Mouse (Mus musculus) adrenal gland, adult 2 months (tissue): ENCODE measurements around the gene Sh3rf3. TPM values are rescaled to one million over a fixed set of nuclear protein-coding genes. Genes with fewer than 3 reads are reported as not detected.
A peak's percentile ranks its signal among the peaks of the same experiment; 100 is the strongest.

Experiments
- DNase-seq: peaks from one replicate; pipeline ENCODE4 v3.0.0; 2021
- polyA plus RNA-seq: library from polyadenylated mRNA; depleted of rRNA; stranded (reverse); fragments of >200 nt; gene quantifications from 2 replicates; pipeline ENCODE4 v1.2.3, GENCODE M21; 2012
- total RNA-seq, 2 experiments: library from RNA; stranded (reverse); gene quantifications; 2 replicates each; pipeline ENCODE4 v1.2.3; 2021

The Sh3rf3 gene
- total and polyA plus RNA-seq, 3 experiments = 1.0 to 2.5 (median 1.9) TPM

DNA sequence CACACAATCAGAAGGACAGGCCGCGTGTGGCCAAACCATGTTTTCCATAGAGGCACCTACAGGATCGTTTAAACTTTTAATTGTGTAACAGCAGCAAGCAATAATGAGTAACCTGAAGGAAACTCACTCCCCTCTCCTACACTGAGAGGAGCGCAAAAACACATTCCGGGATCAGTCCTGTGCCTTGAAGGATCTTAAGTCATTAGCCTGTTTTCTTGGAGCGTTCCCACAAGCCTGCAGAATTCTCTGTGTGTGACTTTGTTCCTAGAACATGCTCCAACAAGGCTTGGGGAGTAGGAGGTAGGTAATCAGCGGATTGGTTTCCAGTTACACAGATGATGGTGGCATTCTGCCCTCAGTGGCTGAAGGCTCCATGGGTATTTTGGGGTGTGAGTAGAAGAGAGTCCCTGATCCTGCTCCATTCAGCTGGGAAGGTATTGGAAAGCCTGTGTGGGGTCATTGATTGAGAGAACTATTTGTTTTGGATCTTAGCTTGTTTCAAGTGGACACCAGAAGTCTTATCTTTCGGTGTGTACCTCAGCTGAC is 108.6 kb downstream of the Sh3rf3 start:
- DNase-seq = no peak

DNA sequence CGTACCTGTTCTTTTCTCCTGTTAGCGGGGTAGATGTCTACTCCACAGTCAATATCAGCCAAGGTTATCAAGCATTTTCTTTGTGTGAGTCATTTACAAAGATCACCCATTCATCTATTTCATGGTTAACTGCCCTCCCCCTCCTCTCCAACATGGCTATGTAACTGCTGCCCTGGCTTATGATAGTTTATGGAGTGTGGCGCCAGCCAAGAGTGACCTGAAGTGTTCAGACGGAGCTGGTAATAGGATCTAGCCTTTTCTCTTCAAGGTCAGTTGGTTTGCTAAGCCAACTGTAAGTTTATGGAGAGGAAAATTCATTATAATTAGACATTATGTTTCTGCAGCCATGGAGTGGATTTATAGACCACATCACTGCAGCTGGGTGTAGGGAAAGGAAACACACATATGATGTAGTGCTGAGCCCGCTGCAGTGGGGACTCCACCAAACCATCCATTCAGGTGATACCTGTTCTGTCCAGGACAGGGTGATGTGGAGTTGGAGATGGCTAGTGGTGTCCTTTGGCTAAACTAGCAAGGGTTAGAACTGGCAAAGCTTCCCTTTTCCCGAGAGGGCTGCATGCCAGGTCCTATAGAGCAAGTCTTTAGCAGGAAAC is 109.2 kb downstream of the Sh3rf3 start:
- DNase-seq = peak; percentile 3

DNA sequence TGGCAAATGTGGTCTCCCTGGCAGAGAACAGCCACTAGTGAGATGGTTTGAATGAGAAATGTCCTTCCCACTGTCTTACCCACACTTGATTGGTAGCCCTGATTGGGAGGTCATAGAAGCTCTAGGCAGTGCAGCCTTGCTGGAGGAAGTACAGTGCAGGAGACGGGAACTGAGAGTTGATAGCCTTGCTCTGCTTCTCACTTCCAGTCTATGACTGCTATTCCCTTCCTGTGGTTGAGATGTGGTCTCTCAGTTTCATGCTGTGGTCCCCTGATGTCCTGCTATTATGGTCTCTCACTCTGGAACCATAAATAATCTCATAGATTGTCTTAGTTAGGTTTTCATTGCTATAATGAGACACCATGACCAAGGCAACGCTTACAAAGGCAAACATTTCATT is 109.8 kb downstream of the Sh3rf3 start:
- DNase-seq = no peak

DNA sequence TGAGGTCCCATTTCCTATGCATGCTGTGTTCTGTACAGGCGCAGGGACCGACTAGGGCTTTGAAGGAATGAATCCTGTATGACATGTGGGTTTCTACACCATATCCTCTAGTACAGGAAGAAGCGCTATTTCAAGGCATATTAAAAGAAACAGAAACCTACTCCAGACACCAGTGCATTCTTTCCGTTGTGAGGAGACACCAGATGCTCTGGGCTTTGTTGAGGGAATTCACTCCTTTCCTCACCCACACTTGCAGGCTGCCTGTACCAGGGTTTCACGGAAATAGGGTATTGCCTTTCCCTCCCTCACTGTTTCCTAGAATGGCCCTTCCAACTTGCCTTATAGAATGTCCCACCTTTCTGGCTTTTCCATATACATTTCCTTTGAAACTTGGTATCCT is 113.4 kb downstream of the Sh3rf3 start:
- no peak for DNase-seq

DNA sequence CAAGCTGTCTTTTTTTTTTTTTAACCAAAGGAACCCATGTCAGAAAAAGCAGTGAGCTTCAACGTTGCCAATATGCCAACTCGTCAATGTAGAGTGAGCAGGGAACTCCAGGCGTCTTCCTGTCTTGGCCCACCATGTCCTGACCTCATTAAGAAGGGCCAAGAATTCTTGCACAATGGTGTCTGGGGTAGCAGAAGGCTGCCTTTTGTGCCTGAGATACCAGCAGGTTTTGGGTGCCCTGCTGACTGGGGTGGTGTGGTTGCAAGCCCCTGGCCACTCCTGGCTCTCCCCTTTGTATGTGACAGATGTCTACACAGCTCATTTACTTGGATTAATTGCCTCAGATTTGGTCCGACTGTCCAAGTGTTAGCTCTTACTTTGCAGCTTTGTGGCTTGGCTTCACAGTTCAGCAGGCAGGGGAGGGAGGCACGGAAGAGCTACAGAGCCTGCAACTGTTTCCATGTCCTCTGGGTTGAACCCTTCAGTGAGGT is 115.8 kb downstream of the Sh3rf3 start:
- no peak for DNase-seq

DNA sequence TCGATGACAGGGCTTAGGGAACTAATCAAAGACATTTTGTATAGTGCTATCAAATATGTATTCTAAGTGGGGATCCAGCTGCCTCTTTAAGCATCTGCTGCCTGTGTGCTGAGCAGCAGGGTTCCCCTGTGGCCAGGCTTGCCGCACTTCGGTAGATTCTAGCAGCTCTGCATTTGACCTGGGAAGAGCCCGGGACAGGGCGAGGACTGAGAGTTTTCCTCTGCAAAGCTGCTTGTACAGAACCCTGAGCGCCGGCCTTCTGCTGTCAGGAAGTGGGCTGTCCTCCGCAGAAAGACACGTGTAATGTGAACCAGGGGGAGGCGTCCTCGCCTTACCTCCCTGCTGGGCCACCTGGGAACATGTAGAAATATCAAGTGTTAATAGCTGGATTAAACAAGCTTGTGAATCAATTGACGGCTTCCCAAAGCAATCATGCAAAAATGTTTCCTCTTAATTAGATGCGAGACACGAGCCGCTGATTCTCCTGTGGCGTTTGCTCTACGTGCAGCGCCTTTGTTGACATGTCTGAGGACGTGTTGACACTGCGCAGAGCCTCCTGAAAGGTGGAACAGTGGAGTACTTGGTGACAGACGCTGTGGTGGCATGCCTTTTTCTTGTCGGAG is 119.1 kb downstream of the Sh3rf3 start:
- DNase-seq = no peak

DNA sequence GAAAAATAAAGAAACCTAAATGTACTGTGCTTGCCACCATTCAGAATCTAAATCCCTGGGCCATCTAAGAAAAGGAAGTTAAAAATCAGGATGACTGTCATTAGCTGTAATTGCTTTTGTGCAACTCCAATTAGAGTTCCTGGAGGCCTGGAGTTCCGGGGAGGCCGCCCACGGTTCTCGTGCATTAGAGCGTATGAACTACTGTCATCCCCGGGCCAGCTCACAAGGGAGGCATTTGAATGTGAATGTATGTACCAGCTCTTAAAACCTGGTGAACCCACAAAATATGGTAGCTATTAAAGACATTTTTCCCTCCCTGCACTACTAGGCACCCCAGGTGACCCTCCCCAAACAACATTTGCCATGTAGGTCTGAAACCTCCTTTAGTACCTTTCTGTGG is 122.4 kb downstream of the Sh3rf3 start:
- no peak for DNase-seq

DNA sequence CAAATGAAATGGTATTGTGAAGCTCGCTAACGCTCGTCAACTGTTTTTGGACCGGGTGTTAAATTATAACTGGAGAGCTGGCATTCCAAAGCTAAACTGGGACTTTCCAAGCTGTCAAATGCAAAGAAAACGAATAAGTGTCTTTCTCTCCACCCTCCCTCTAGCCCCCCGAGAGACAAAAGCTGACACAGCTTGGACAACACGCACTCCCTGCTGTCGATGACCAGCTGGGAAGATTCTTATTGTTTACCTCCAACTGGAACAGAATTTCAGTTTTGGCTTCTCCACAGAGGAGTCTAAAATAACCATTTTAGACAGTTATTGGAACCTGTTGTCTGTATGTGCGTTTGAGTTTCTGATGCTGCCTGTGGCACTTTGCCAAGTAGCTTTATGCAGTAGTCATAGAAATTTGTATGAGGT is 123.3 kb downstream of the Sh3rf3 start:
- DNase-seq = no peak

DNA sequence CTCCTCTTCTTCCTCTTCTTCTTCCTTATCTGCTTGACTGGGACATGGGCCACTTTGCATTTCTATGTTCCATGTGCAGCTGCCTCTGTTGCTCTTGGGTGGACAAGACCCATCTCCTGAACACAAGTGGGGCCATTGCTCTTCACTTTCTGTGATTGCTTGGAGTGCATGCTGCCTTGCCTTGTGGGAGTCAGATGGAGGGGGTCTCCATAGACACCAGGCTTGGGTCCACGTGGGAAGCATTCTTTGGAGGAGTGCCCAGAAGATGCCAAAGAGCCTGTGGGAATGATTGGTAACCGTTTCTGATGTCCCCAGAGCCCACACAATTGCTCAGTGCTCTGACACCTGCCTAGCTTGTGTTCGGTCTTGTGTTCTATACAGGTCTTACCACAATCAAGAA is 124.4 kb downstream of the Sh3rf3 start:
- no peak for DNase-seq

DNA sequence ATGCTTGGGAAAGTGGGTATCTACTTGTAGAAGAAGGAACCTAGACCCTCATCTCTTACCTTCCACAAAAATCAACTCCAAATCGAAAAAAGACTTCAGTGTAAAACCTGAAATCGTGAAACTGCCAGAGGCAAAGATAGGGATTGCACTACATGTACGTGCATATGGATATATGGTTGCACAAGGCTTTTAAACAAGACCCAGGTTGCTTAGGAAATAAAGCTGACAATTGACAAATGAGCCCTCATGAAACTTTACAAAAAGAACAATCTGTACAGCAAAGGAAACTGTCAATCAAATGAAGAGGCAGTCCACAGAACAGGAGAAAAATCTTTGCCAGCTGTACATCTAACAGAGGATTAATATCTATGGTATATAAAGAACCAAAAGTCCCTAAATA is 129.7 kb downstream of the Sh3rf3 start:
- no peak for DNase-seq

DNA sequence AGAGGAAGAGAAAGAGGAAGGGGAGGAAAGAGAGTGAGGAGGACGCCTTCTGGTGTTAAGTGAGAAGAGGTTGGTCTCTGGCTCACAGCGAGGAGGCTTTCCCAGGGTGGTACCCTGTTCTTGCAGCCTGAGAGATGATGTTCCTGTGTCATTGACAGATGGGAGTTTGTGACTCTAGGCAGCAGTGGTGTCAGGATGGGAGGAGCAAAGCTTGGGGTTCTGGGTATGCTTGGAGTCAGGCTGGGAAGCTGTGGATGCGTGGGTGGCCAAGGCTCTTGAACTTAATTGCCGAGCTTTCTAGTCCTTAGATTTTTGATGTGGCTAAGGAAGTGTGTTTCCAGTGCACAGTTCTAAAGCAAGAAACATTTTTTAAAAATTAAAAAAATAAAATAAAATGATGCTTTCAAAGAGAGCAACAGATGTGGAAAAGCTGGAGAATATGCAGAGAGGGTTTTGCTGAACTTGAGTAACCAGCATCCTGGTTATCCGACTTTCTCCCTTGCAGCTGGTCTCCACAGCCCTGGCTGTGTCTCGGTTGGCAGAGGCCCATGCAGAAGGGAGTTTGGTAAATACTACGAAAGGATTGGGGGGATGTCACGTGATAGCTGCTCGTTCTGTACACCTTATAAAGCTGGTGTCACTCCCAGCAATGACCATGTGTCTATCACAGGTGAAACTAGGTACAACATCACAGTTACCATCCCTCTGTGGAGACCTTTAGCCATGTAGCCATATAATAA is 130.7 kb downstream of the Sh3rf3 start:
- DNase-seq = no peak

DNA sequence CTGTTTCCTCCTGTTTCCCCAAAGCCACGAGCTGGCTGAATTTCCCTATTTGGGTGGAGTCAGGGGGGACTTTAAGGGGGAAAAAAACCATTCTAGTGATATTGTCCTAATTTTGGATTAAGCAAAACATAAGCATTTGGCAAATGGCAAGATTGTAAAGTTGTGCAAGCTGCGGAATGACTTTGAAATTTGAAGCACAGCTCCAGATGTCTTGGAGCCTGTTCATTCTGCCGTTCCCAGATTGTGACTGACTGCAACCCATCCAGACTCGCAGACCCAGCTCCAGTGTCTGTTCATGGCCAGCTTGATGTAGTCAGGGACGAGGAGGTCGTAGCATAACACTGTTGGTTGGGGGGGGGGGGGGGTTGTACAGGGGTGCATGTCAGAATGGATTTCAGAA is 131.8 kb downstream of the Sh3rf3 start:
- no peak for DNase-seq

DNA sequence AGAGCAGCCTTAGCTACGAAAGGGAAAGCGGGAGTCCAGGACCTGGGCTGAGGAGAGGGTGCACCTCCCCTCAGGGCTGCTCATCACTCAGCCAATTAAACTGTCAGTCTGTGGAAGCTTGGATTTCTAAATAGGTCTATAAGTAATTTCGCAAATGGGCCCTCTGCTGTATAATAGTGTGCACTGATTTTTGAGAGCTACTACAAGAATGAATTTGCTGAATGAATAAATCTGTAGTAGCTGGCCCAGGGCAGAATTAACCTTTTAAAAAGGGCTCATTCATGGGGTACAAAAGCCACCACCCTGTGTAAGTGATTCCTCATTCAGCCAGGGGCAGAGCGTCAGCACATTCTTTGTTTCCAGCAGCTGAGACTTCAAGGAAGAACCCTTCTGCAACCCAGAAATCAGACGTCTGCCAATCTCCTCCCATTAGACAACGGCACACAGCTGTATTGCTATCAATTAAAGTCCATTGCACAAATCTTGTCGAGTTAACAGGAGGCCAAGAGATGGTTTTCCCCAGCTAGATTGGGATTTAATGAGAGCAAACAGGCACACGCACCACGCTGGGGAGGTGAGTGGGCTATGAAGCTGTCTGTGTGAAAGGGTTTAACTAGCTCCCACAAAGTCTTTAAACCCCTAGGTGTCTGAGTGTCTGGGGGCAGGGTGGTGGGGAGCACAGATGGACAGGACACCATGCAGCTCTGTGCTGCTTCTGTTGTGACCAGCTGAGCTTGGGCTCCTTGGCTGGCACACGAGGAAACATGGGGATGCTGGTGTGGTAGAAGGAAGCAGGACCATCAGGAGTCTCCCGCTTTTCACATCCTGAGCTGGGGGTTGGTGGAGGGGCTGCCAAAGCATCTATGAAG is 136.8 kb downstream of the Sh3rf3 start:
- no peak for DNase-seq

DNA sequence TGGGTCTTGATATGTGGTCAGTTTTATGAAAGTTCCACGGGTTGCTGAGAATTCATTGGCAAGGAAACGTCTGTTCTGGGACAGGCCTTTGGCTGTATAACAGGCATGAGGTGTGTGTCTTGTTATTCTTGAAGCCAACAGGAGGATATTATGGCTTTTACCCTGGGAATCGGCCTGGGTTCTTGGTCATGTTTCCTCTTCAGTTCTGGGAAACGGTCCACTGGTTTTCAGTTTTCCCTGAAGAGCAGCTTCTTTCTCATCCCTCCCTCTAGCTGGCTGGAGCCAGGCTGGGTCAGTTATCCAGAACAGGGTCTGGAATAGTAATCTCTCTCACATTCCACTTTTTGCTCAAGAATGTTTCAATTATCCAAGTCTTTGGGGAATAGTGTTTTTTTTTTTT is 147.0 kb downstream of the Sh3rf3 start:
- no peak for DNase-seq

DNA sequence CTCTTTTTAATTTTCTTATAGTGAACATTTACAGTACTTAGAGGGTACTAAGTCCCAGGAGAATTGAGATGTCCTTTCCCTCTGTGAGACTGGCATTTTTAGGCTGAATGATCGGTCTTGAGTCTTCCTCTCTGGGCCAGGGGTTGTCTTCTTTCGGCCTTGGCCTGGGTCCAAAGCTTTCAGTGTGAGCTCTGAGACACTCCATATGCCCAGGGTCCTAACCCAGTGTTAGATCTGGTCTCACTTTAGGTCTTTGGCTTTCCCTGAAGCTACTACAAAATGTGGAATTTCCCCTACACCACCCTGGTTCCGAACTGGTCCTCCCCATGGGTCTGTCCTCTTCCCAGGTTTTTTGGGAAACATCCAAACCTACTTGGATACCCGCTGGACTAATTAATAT is 155.1 kb downstream of the Sh3rf3 start:
- DNase-seq = no peak

DNA sequence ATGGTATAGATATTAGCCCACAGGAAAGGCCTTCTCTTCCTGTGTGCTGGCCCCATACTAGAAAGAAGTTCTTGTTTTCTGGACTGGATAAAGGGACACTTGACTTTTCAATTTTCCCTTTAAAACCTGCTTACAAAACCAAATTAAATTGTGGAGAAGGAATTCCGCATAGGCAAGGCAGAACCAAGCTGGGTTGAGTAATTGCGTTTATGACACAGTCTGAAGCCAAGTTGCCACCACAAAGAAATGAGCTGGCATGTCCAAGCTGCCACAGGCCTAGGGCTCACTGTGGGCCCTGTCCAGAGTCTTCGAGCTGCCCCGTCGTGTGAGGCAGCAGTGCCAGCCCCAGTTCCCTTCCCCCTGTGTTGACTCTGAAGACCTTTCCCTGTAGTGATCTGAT is 156.2 kb downstream of the Sh3rf3 start:
- DNase-seq = no peak

DNA sequence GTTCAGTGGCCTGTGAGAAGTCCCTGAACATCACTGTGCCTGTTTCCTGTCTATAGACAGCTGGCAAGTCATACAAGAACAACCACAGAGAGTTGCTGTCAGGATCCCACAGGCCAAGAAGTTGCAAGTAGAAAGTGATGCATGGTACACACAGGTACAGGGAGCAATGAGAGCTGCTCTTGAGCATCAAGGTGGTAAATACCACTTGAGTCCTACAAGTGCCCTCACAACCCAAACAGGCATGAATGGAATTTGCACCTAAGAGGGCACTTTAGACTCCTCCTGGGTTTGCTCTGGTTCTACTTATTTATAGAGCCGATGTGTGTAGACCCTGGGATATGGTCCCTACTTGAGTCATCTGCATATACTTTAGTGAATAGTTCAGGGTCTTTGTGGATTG is 159.0 kb downstream of the Sh3rf3 start:
- DNase-seq = no peak

DNA sequence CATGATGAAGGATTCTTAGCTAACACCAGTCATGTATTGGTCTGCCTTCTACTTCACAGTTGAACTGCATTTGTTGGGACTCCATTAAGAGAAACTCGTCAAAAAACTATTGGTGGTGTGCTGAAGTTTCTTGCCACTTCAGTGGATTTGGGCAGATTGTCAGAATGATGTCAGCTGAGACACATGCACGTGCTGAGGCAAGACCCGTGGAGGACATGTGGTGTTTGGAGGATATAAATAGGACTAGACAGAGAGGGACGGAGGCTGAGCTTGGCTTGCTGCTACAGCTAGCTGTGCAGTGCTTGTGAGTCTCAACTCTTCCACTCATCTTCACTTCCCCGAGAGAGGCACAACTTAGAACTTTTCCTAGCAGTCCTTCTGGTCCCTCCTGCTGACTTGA is 161.0 kb downstream of the Sh3rf3 start:
- DNase-seq = no peak

DNA sequence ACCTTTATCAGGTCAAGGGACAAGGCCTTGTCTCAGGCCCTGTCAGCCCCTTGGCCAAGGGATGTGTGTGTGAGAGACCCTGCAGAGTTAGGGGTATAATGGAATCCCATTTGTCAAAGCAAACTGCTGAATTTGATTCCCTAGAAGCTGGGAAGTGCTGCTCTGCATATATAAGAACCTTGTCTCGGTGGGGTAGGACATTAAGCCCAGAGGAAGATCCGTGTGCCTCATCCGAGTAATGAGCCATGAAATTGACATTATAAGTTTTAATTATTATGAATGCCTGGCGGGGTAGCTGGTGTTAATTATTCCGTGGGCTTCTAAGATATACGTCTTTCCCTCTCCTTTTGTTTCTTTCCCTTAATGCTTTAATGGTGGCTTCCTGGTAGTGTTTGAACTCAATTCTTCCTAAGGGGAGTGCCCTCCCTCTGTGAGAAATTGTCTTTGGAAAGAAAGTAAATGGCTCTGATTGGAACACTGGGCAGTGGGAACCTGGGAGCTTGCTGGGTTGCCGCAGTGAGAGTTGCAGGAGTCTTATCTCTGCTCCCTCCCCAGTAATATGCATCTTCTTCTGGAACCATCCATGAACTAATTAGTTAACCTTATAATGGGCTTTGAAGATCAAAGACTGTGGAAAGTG is 166.3 kb downstream of the Sh3rf3 start:
- no peak for DNase-seq

DNA sequence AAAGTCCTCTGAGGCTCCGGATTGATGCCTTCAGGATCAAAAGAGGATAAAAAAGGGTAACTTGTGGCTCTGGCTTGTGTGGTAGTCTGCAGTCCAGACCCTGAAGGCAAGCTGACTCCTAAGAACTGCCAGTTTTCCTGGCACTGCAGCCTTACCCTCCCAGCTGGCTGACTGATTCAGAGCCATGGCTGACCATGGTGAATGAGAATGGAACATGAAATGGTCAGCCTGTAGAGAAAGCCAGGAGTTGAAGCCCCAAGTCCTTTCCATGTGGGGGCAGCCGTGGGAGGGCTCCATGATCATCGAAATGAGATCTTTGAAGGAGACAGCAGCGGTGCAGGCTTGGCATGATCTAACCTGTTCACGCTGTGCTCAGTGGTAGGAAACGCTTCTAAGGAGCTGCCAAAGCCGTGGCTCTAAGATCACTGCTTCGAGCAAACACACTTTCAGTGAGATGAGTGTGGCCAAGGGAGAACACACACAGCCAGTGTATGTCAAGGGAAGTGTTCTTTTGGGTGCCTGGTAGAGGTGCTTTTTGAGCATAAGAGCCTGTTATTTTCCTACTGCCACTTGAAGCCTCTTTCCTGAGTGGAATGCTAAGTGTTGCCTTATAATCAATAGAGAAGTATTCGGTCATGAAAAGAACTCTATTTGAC is 168.6 kb downstream of the Sh3rf3 start:
- DNase-seq = no peak

DNA sequence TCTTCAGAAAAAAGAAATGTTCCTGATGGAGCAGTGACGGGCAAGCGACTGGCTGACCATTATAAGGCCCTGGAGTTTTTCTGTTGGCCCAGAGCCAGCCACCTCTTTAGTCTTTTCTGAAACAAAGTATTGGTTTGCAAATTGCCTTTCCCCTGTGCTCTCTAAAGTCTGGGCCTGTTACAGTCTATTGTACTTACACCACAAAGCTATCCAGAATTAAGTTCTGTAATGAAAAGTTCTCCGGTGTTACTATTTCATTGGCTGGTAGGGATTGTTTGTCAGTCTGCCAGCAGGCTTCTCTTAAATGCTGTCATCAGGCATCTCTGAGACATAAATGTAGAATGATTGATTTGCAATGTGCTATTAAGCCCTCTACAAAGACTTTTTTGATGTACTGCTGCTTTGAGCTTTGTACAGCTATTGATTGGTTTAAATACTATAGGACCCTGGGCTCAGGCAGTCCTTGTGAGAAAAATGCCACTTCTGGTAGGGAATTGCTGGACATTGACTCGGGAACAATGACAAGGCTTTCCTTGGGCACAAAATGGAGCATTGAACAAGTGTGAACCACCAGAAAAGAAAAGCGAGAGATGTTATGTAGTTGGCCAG is 169.5 kb downstream of the Sh3rf3 start:
- no peak for DNase-seq
